Mouse (Mus musculus): ENCODE data around the gene Havcr1. TPM values are rescaled to one million over a fixed set of nuclear protein-coding genes. Genes with fewer than 3 reads are reported as not detected.
"Not testable (repeated sequence)": the region's sequence is repeated elsewhere in the genome, so short reads cannot be mapped to it uniquely, and the experiment has no call there.

Havcr1 gene
- polyA plus RNA-seq, 1 experiment from 2014 or later, result not detected

DNA sequence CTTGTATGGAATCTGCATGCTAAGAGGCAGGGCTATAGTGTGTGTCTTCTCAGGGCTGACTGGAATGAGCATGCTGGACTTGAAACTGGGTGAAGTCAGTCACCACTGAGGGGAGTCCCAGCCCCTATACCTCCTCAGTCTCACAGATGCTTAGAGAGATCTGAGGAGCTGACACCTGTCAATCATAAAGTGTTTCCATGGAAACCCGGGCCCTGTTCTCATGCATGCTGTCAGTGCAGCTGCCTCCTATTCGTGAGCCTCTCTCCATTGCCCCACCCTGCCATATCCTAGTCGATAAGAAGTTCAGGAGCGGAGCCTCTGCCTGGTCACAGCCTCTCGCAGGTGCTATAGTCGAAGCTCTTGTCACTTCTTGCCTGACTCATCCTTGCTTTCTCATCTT, 20.8 kb downstream of the Havcr1 start:
- 89% methylated on average over 6 of the region's 6 CpGs for WGBS
- H3K4me1 ChIP-seq (ENCODE audit: control insufficient read depth, insufficient read depth, low read length); H3K27ac ChIP-seq (replicated peaks; ENCODE audit: low read depth, low read length); H3K4me2 ChIP-seq (ENCODE audit: low read depth, low read length); H3K27me3 ChIP-seq (ENCODE audit: control insufficient read depth, insufficient read depth, low read length); H3K9me3 ChIP-seq (replicated peaks; ENCODE audit: control insufficient read depth, low read length); DNase-seq (ENCODE audit: low spot score); H3K36me3 ChIP-seq (replicated peaks; ENCODE audit: control insufficient read depth, insufficient read depth, low read depth, low read length); H3K9ac ChIP-seq (replicated peaks; ENCODE audit: low read length); H3K4me3 ChIP-seq (ENCODE audit: low read depth, low read length): not testable (repeated sequence)
- ATAC-seq (replicated peaks; ENCODE audit: insufficient number of reproducible peaks, low FRiP score, low TSS enrichment, low read depth), result 0 out of 2 replicates have a peak, but pooled peaks have one; percentile 52

DNA sequence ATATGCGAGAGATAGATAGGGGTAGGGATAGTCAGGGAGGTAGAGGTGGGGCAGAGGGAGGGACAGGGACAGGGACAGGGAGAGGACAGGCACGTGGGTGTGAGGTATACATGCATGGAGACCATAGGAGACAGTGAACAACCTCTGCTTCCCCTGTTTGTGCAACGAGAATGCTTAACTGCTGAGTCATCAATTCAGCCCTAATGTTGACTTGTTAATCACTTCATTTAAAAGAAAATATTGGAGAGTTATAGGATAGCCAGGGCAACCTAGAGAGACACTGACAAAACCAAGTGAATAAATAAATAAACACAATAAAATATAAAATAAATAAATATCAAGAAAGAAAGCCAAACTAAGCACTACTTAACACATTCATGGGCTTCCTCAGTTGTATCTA, 42.0 kb downstream of the Havcr1 start:
- Histone ChIP-seq H3K4me2 (ENCODE audit: low read depth, low read length) (no peak overlapping the region), H3K9me3 (replicated peaks; ENCODE audit: control insufficient read depth, low read length) (no peaks in the 10 kb centered on the region), H3K27ac (replicated peaks; ENCODE audit: low read depth, low read length) (no peak overlapping the region), H3K36me3 (replicated peaks; ENCODE audit: control insufficient read depth, insufficient read depth, low read depth, low read length) (no peaks in the 10 kb centered on the region), H3K9ac (replicated peaks; ENCODE audit: low read length) (no peak overlapping the region), H3K4me1 (ENCODE audit: control insufficient read depth, insufficient read depth, low read length) (no peaks in the 10 kb centered on the region), H3K27me3 (ENCODE audit: control insufficient read depth, insufficient read depth, low read length) (no peaks in the 10 kb centered on the region), H3K4me3 (ENCODE audit: low read depth, low read length) (no peak overlapping the region)
- no peak for ATAC-seq (replicated peaks; ENCODE audit: insufficient number of reproducible peaks, low FRiP score, low TSS enrichment, low read depth)
- 75% methylated on average over 3 of the region's 3 CpGs for WGBS
- no peak for DNase-seq (ENCODE audit: low spot score)

DNA sequence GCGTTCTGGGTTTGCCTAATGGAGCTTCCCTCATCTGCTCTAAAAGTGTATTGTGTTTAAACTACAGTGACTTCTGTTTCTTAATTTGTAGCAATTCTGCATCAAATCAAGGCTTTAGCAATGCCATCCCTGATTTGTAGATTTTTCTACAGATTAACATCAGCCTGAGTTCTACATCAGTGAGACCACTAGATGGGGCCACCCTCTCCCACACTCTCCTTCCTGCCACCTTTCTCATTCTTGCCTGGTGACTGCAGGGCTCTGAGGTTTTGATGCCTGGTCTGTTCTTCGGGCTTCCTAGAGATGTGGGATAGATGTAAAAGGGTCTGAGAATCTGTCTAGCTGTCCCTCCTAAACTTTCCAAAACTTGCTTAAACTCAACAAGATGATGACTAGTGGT, 44.9 kb downstream of the Havcr1 start:
- no peaks in the 10 kb centered on the region for H3K9me3 ChIP-seq (replicated peaks; ENCODE audit: control insufficient read depth, low read length)
- DNase-seq (ENCODE audit: low spot score) (no peak), ATAC-seq (replicated peaks; ENCODE audit: insufficient number of reproducible peaks, low FRiP score, low TSS enrichment, low read depth) (no peak)
- no peak overlapping the region for H3K4me3 ChIP-seq (ENCODE audit: low read depth, low read length)
- no peaks in the 10 kb centered on the region for H3K4me1 ChIP-seq (ENCODE audit: control insufficient read depth, insufficient read depth, low read length)
- no peak overlapping the region for H3K4me2 ChIP-seq (ENCODE audit: low read depth, low read length)
- no peaks in the 10 kb centered on the region for H3K27me3 ChIP-seq (ENCODE audit: control insufficient read depth, insufficient read depth, low read length)
- 88% methylated on average over 2 of the region's 2 CpGs for WGBS
- H3K27ac ChIP-seq (replicated peaks; ENCODE audit: low read depth, low read length), result no peak overlapping the region
- no peaks in the 10 kb centered on the region for H3K36me3 ChIP-seq (replicated peaks; ENCODE audit: control insufficient read depth, insufficient read depth, low read depth, low read length)
- no peak overlapping the region for H3K9ac ChIP-seq (replicated peaks; ENCODE audit: low read length)

DNA sequence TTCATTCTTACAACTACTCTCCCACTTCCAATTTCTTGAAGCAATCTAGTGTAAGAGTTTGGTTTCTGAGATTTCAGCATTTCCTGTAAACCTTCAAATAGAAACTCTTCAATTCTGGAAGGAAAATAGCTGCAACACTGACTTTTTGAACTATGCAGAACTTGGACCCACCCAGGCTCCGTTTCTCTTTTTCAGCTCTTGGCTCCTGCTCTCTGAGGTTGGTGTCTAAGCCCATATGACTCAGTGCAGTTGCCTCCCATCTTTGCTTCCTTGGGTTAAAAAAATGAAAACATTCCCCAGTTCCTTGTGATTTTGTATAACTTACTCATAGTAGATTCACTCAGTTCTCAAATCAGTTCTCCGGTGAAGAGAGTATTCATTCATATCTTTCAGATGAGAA, 69.6 kb downstream of the Havcr1 start:
- Histone ChIP-seq H3K36me3 (replicated peaks; ENCODE audit: control insufficient read depth, insufficient read depth, low read depth, low read length) (no peaks in the 10 kb centered on the region), H3K27me3 (ENCODE audit: control insufficient read depth, insufficient read depth, low read length) (no peaks in the 10 kb centered on the region), H3K9ac (replicated peaks; ENCODE audit: low read length) (no peak overlapping the region), H3K4me2 (ENCODE audit: low read depth, low read length) (no peak overlapping the region), H3K27ac (replicated peaks; ENCODE audit: low read depth, low read length) (no peak overlapping the region), H3K4me1 (ENCODE audit: control insufficient read depth, insufficient read depth, low read length) (no peaks in the 10 kb centered on the region), H3K4me3 (ENCODE audit: low read depth, low read length) (no peak overlapping the region), H3K9me3 (replicated peaks; ENCODE audit: control insufficient read depth, low read length) (no peaks in the 10 kb centered on the region)
- WGBS, result 88% methylated on average over 2 of the region's 2 CpGs
- ATAC-seq (replicated peaks; ENCODE audit: insufficient number of reproducible peaks, low FRiP score, low TSS enrichment, low read depth) (no peak), DNase-seq (ENCODE audit: low spot score) (no peak)

DNA sequence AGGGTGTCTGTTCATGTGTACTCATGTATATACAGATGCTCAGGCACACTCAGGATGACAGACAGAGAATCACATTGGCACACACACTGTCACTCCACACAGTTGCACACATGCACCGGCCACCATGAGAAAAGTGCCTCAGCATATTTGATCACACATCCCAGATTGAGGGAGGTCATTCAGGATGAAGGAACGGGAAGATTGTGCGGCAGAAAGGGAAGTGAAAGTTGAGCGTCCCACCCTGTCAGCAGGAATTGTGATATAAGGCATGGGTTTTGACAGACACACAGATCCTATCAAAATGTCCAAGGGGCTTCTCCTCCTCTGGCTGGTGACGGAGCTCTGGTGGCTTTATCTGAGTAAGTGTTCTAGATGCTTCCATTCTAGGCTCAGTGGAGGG, 75.6 kb downstream of the Havcr1 start, which contains the start of gene Timd4:
Gene Timd4 (plus strand): TSS at position 290 of the 400 bp plus-strand sequence.
- Histone ChIP-seq H3K4me3 (ENCODE audit: low read depth, low read length) (no peak within 1 kb of the TSS), H3K36me3 (replicated peaks; ENCODE audit: control insufficient read depth, insufficient read depth, low read depth, low read length) (no peaks in the 10 kb centered on the region), H3K4me2 (ENCODE audit: low read depth, low read length) (no peak within 1 kb of the TSS), H3K27me3 (ENCODE audit: control insufficient read depth, insufficient read depth, low read length) (no peaks in the 10 kb centered on the region), H3K4me1 (ENCODE audit: control insufficient read depth, insufficient read depth, low read length) (no peaks in the 10 kb centered on the region), H3K9me3 (replicated peaks; ENCODE audit: control insufficient read depth, low read length) (no peaks in the 10 kb centered on the region), H3K9ac (replicated peaks; ENCODE audit: low read length) (no peak within 1 kb of the TSS), H3K27ac (replicated peaks; ENCODE audit: low read depth, low read length) (no peak within 1 kb of the TSS)
- ATAC-seq (replicated peaks; ENCODE audit: insufficient number of reproducible peaks, low FRiP score, low TSS enrichment, low read depth), result no peak
- WGBS, result 86% methylated on average over 5 of the region's 5 CpGs
- no peak for DNase-seq (ENCODE audit: low spot score)

DNA sequence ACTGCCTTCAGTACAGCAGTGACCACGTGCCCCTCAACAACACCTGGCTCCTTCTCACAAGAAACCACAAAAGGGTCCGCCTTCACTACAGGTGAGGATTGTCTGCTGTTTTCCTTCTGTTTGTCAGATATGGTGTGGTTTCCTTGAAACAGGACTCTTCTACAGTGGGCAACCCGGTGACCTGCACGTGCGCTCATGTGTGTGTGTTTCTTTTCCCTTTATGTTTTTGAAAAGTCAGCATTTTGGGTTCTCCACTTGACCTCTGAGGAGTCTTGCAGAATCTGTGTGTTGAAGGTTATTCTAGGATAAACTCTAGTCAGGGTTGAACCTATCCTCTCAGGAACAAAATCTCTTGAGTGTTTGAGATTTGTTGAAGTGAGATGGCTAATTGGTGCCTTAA, 82.8 kb downstream of the Havcr1 start:
- H3K4me1 ChIP-seq (ENCODE audit: control insufficient read depth, insufficient read depth, low read length), result no peaks in the 10 kb centered on the region

DNA sequence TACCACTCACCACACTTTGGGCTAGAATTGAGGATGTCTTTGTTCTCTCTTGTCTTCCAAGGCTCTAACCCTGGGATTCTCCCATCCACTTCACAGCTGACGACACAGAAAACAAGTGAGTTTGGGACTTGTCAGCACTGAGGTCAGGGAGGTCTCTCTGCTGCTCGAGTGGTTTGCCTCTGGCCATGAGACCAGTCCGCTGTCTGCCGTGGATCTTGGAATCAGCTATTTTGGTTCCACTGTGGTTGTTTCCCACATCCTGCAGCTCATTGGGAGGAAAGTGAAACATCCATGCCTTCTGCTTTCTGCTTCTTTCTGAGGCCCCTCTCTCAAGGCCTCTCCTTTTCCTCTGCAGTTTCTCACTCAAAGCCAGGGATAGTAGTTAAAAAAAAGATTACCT, 85.0 kb downstream of the Havcr1 start:
- WGBS, result 24% methylated on average over 4 of the region's 4 CpGs
- Histone ChIP-seq H3K36me3 (replicated peaks; ENCODE audit: control insufficient read depth, insufficient read depth, low read depth, low read length) (no peaks in the 10 kb centered on the region), H3K27me3 (ENCODE audit: control insufficient read depth, insufficient read depth, low read length) (no peaks in the 10 kb centered on the region), H3K9ac (replicated peaks; ENCODE audit: low read length) (no peak overlapping the region), H3K4me3 (ENCODE audit: low read depth, low read length) (no peak overlapping the region), H3K4me1 (ENCODE audit: control insufficient read depth, insufficient read depth, low read length) (no peaks in the 10 kb centered on the region), H3K9me3 (replicated peaks; ENCODE audit: control insufficient read depth, low read length) (no peaks in the 10 kb centered on the region), H3K4me2 (ENCODE audit: low read depth, low read length) (no peak overlapping the region), H3K27ac (replicated peaks; ENCODE audit: low read depth, low read length) (no peak overlapping the region)
- ATAC-seq (replicated peaks; ENCODE audit: insufficient number of reproducible peaks, low FRiP score, low TSS enrichment, low read depth) (no peak), DNase-seq (ENCODE audit: low spot score) (no peak)

More for the DNA sequence above, 82.8 kb downstream of the Havcr1 start:
- no peak for DNase-seq (ENCODE audit: low spot score)
- Histone ChIP-seq H3K36me3 (replicated peaks; ENCODE audit: control insufficient read depth, insufficient read depth, low read depth, low read length) (no peaks in the 10 kb centered on the region), H3K4me2 (ENCODE audit: low read depth, low read length) (no peak overlapping the region), H3K9ac (replicated peaks; ENCODE audit: low read length) (no peak overlapping the region), H3K27me3 (ENCODE audit: control insufficient read depth, insufficient read depth, low read length) (no peaks in the 10 kb centered on the region), H3K4me3 (ENCODE audit: low read depth, low read length) (no peak overlapping the region), H3K9me3 (replicated peaks; ENCODE audit: control insufficient read depth, low read length) (no peaks in the 10 kb centered on the region), H3K27ac (replicated peaks; ENCODE audit: low read depth, low read length) (no peak overlapping the region)
- 92% methylated on average over 5 of the region's 5 CpGs for WGBS
- no peak for ATAC-seq (replicated peaks; ENCODE audit: insufficient number of reproducible peaks, low FRiP score, low TSS enrichment, low read depth)

Measured in embryonic facial prominence, embryonic 11.5 days (tissue).